Mouse (Mus musculus): ENCODE measurements around the gene Col1a1. TPM values are rescaled to one million over a fixed set of nuclear protein-coding genes. Genes with fewer than 3 reads are reported as not detected.

Gene Col1a1
- polyA plus RNA-seq, 1 experiment from 2014 or later, result 2,076 TPM

- WGBS, result 15% methylated on average over 10 of the region's 10 CpGs
- H3K4me2 ChIP-seq (ENCODE audit: low read depth, low read length), result peak overlapping the region; percentile 97
- H3K27ac ChIP-seq (ENCODE audit: low read length), result peak overlapping the region; percentile 97
- peaks cover 47% of the 10 kb centered on the region for H3K4me1 ChIP-seq (ENCODE audit: control insufficient read depth, insufficient read depth, low read length)
- H3K9ac ChIP-seq (ENCODE audit: low read length), result peak overlapping the region; percentile 95
- no peaks in the 10 kb centered on the region for H3K36me3 ChIP-seq (ENCODE audit: control insufficient read depth, insufficient read depth, low read length)
- H3K4me3 ChIP-seq (replicated peaks; ENCODE audit: low read length), result peak overlapping the region; percentile 85
- no peaks in the 10 kb centered on the region for H3K27me3 ChIP-seq (ENCODE audit: control insufficient read depth, insufficient read depth, low read length)
- no peak for ATAC-seq (ENCODE audit: insufficient read depth, low FRiP score)
- H3K9me3 ChIP-seq (replicated peaks; ENCODE audit: control insufficient read depth, low read length), result no peaks in the 10 kb centered on the region
These were observed 52.9 kb downstream of the Col1a1 start for GRCm38 (mm10) chr11:94988780-94989561.

GRCm38 (mm10) chr11:94989562-94990017 lies 53.6 kb downstream of the Col1a1 start:
- peak overlapping the region; percentile 97 for H3K4me2 ChIP-seq (ENCODE audit: low read depth, low read length)
- H3K4me3 ChIP-seq (replicated peaks; ENCODE audit: low read length), result peak overlapping the region; percentile 85
- H3K4me1 ChIP-seq (ENCODE audit: control insufficient read depth, insufficient read depth, low read length), result peaks cover 53% of the 10 kb centered on the region
- H3K36me3 ChIP-seq (ENCODE audit: control insufficient read depth, insufficient read depth, low read length), result no peaks in the 10 kb centered on the region
- WGBS, result under 1% methylated on average over 12 of the region's 12 CpGs
- H3K9ac ChIP-seq (ENCODE audit: low read length), result peak overlapping the region; percentile 95
- peak; percentile 63 for ATAC-seq (ENCODE audit: insufficient read depth, low FRiP score)
- H3K27ac ChIP-seq (ENCODE audit: low read length), result peak overlapping the region; percentile 97
- no peaks in the 10 kb centered on the region for H3K9me3 ChIP-seq (replicated peaks; ENCODE audit: control insufficient read depth, low read length)
- no peaks in the 10 kb centered on the region for H3K27me3 ChIP-seq (ENCODE audit: control insufficient read depth, insufficient read depth, low read length)

GRCm38 (mm10) chr11:94990102-94990748 lies 54.2 kb downstream of the Col1a1 start:
- Histone ChIP-seq H3K4me2 (ENCODE audit: low read depth, low read length) (peak overlapping the region; percentile 97), H3K4me1 (ENCODE audit: control insufficient read depth, insufficient read depth, low read length) (peaks cover 60% of the 10 kb centered on the region), H3K36me3 (ENCODE audit: control insufficient read depth, insufficient read depth, low read length) (no peaks in the 10 kb centered on the region), H3K27ac (ENCODE audit: low read length) (peak overlapping the region; percentile 97), H3K4me3 (replicated peaks; ENCODE audit: low read length) (peak overlapping the region; percentile 85), H3K9ac (ENCODE audit: low read length) (peak overlapping the region; percentile 95), H3K27me3 (ENCODE audit: control insufficient read depth, insufficient read depth, low read length) (no peaks in the 10 kb centered on the region), H3K9me3 (replicated peaks; ENCODE audit: control insufficient read depth, low read length) (no peaks in the 10 kb centered on the region)
- 39% methylated on average over 6 of the region's 6 CpGs for WGBS
- ATAC-seq (ENCODE audit: insufficient read depth, low FRiP score), result no peak

GRCm38 (mm10) chr11:94990749-94991577 lies 54.9 kb downstream of the Col1a1 start, which contains the start of gene Ppp1r9b:
Gene Ppp1r9b, plus strand, starts transcription at chr11:94991035.
- H3K4me1 ChIP-seq (ENCODE audit: control insufficient read depth, insufficient read depth, low read length), result peaks cover 66% of the 10 kb centered on the region
- no peaks in the 10 kb centered on the region for H3K36me3 ChIP-seq (ENCODE audit: control insufficient read depth, insufficient read depth, low read length)
- peak within 1 kb of the TSS; percentile 85 for H3K4me3 ChIP-seq (replicated peaks; ENCODE audit: low read length)
- WGBS, result under 1% methylated on average over 66 of the region's 69 CpGs
- peak within 1 kb of the TSS; percentile 97 for H3K4me2 ChIP-seq (ENCODE audit: low read depth, low read length)
- H3K9me3 ChIP-seq (replicated peaks; ENCODE audit: control insufficient read depth, low read length), result no peaks in the 10 kb centered on the region
- peak within 1 kb of the TSS; percentile 97 for H3K27ac ChIP-seq (ENCODE audit: low read length)
- peak within 1 kb of the TSS; percentile 95 for H3K9ac ChIP-seq (ENCODE audit: low read length)
- ATAC-seq (ENCODE audit: insufficient read depth, low FRiP score), result peak; percentile 85
- H3K27me3 ChIP-seq (ENCODE audit: control insufficient read depth, insufficient read depth, low read length), result no peaks in the 10 kb centered on the region

GRCm38 (mm10) chr11:94991641-94992479 lies 55.8 kb downstream of the Col1a1 start:
- no peaks in the 10 kb centered on the region for H3K9me3 ChIP-seq (replicated peaks; ENCODE audit: control insufficient read depth, low read length)
- H3K4me2 ChIP-seq (ENCODE audit: low read depth, low read length), result peak overlapping the region; percentile 97
- H3K9ac ChIP-seq (ENCODE audit: low read length), result peak overlapping the region; percentile 95
- H3K27me3 ChIP-seq (ENCODE audit: control insufficient read depth, insufficient read depth, low read length), result no peaks in the 10 kb centered on the region
- H3K4me3 ChIP-seq (replicated peaks; ENCODE audit: low read length), result peak overlapping the region; percentile 85
- H3K36me3 ChIP-seq (ENCODE audit: control insufficient read depth, insufficient read depth, low read length), result no peaks in the 10 kb centered on the region; the same call in 1 of the 2 replicates
- no peak for ATAC-seq (ENCODE audit: insufficient read depth, low FRiP score)
- H3K4me1 ChIP-seq (ENCODE audit: control insufficient read depth, insufficient read depth, low read length), result peaks cover 66% of the 10 kb centered on the region
- peak overlapping the region; percentile 97 for H3K27ac ChIP-seq (ENCODE audit: low read length)
- WGBS, result under 1% methylated on average over 95 of the region's 99 CpGs

GRCm38 (mm10) chr11:94992480-94992753 lies 56.4 kb downstream of the Col1a1 start:
- H3K36me3 ChIP-seq (ENCODE audit: control insufficient read depth, insufficient read depth, low read length), result peaks cover 2% of the 10 kb centered on the region; the same call in 1 of the 2 replicates
- H3K4me3 ChIP-seq (replicated peaks; ENCODE audit: low read length), result peak overlapping the region; percentile 85
- ATAC-seq (ENCODE audit: insufficient read depth, low FRiP score), result no peak
- peak overlapping the region; percentile 95 for H3K9ac ChIP-seq (ENCODE audit: low read length)
- peak overlapping the region; percentile 97 for H3K27ac ChIP-seq (ENCODE audit: low read length)
- WGBS, result under 1% methylated on average over 20 of the region's 20 CpGs
- H3K4me2 ChIP-seq (ENCODE audit: low read depth, low read length), result peak overlapping the region; percentile 97
- H3K9me3 ChIP-seq (replicated peaks; ENCODE audit: control insufficient read depth, low read length), result no peaks in the 10 kb centered on the region
- no peaks in the 10 kb centered on the region for H3K27me3 ChIP-seq (ENCODE audit: control insufficient read depth, insufficient read depth, low read length)
- peaks cover 61% of the 10 kb centered on the region for H3K4me1 ChIP-seq (ENCODE audit: control insufficient read depth, insufficient read depth, low read length)

- H3K9me3 ChIP-seq (replicated peaks; ENCODE audit: control insufficient read depth, low read length), result no peaks in the 10 kb centered on the region
- 2% methylated on average over 22 of the region's 22 CpGs for WGBS
These were observed 57.0 kb downstream of the Col1a1 start for GRCm38 (mm10) chr11:94992754-94993606.

More at GRCm38 (mm10) chr11:94992754-94993606, 57.0 kb downstream of the Col1a1 start:
- Histone ChIP-seq H3K4me1 (ENCODE audit: control insufficient read depth, insufficient read depth, low read length) (peaks cover 57% of the 10 kb centered on the region), H3K4me3 (replicated peaks; ENCODE audit: low read length) (peak overlapping the region; percentile 85), H3K36me3 (ENCODE audit: control insufficient read depth, insufficient read depth, low read length) (peaks cover 4% of the 10 kb centered on the region; the same call in 1 of the 2 replicates), H3K4me2 (ENCODE audit: low read depth, low read length) (peak overlapping the region; percentile 97), H3K27me3 (ENCODE audit: control insufficient read depth, insufficient read depth, low read length) (no peaks in the 10 kb centered on the region), H3K9ac (ENCODE audit: low read length) (peak overlapping the region; percentile 95), H3K27ac (ENCODE audit: low read length) (peak overlapping the region; percentile 97)
- ATAC-seq (ENCODE audit: insufficient read depth, low FRiP score), result peak; percentile 35; the same call in 1 of the 2 replicates
